Mouse (Mus musculus): Measurements from ENCODE around the gene Mex3a. TPM values are rescaled to one million over a fixed set of nuclear protein-coding genes. Genes with fewer than 3 reads are reported as not detected.
A peak's percentile ranks its signal among the peaks of the same experiment; 100 is the strongest.

Gene Mex3a
- total RNA-seq, 2 experiments from 2014 or later = 0.39 to 0.61 TPM

- intact Hi-C loops (cut with DNase I) = loop anchor here (2.0 kb wide), 1 partner anchor 15 kb away; no protein-coding TSS in a partner anchor
- no peak for DNase-seq (ENCODE audit: low spot score)
These were observed 28.1 kb upstream of the Mex3a start for GRCm38 (mm10) chr3:88503881-88504746.

- intact Hi-C loops (cut with DNase I) = no loop called here
- DNase-seq (ENCODE audit: low spot score) = no peak
These were observed 27.1 kb upstream of the Mex3a start for GRCm38 (mm10) chr3:88505081-88505480.

GRCm38 (mm10) chr3:88505765-88506164 is 26.4 kb upstream of the Mex3a start:
- intact Hi-C loops (cut with DNase I) = no loop called here
- no peak for DNase-seq (ENCODE audit: low spot score)

- intact Hi-C loops (cut with DNase I) = no loop called here
- DNase-seq (ENCODE audit: low spot score) = no peak
These were observed 22.9 kb upstream of the Mex3a start for GRCm38 (mm10) chr3:88509250-88509649.

GRCm38 (mm10) chr3:88509692-88510420 is 22.3 kb upstream of the Mex3a start, which contains the start of gene Lmna:
TSS of gene Lmna (minus strand) at chr3:88509956.
- intact Hi-C loops (cut with DNase I) = no loop called here

GRCm38 (mm10) chr3:88510421-88511289 is 21.5 kb upstream of the Mex3a start:
- no peak for DNase-seq (ENCODE audit: low spot score)
- intact Hi-C loops (cut with DNase I) = no loop called here

More at GRCm38 (mm10) chr3:88509692-88510420, 22.3 kb upstream of the Mex3a start, which contains the start of gene Lmna:
- peak; percentile 91 for DNase-seq (ENCODE audit: low spot score)

- no peak for DNase-seq (ENCODE audit: low spot score)
- intact Hi-C loops (cut with DNase I) = no loop called here
These were observed 20.6 kb upstream of the Mex3a start for GRCm38 (mm10) chr3:88511559-88511958.

GRCm38 (mm10) chr3:88512141-88512895 is 19.9 kb upstream of the Mex3a start:
- intact Hi-C loops (cut with DNase I) = no loop called here
- no peak for DNase-seq (ENCODE audit: low spot score)

- no peak for DNase-seq (ENCODE audit: low spot score)
- intact Hi-C loops (cut with DNase I) = no loop called here
These were observed 19.2 kb upstream of the Mex3a start for GRCm38 (mm10) chr3:88512896-88513545.

- intact Hi-C loops (cut with DNase I) = no loop called here
- DNase-seq (ENCODE audit: low spot score) = no peak
These were observed 18.6 kb upstream of the Mex3a start for GRCm38 (mm10) chr3:88513546-88514115.

GRCm38 (mm10) chr3:88514231-88515094 is 17.7 kb upstream of the Mex3a start:
- no peak for DNase-seq (ENCODE audit: low spot score)
- intact Hi-C loops (cut with DNase I) = no loop called here

GRCm38 (mm10) chr3:88515095-88515386 is 17.2 kb upstream of the Mex3a start:
- no peak for DNase-seq (ENCODE audit: low spot score)
- intact Hi-C loops (cut with DNase I) = no loop called here

- DNase-seq (ENCODE audit: low spot score) = no peak
- intact Hi-C loops (cut with DNase I) = no loop called here
These were observed 15.8 kb upstream of the Mex3a start for GRCm38 (mm10) chr3:88516407-88516806.

GRCm38 (mm10) chr3:88518411-88518810 is 13.8 kb upstream of the Mex3a start:
- intact Hi-C loops (cut with DNase I) = no loop called here
- DNase-seq (ENCODE audit: low spot score) = no peak

GRCm38 (mm10) chr3:88520078-88520477 is 12.1 kb upstream of the Mex3a start:
- no peak for DNase-seq (ENCODE audit: low spot score)
- intact Hi-C loops (cut with DNase I) = no loop called here

GRCm38 (mm10) chr3:88521156-88521555 is 11.0 kb upstream of the Mex3a start:
- intact Hi-C loops (cut with DNase I) = no loop called here
- DNase-seq (ENCODE audit: low spot score) = no peak

- intact Hi-C loops (cut with DNase I) = loop anchor here (1.0 to 2.0 kb wide), 2 partner anchors 39 to 115 kb away; no protein-coding TSS in a partner anchor
- DNase-seq (ENCODE audit: low spot score) = peak; percentile 52
These were observed 10.3 kb upstream of the Mex3a start for GRCm38 (mm10) chr3:88521803-88522331.
